Mouse (Mus musculus) hematopoietic stem cell, adult 5-6 weeks (primary cell): ENCODE measurements at regions not wholly inside any gene's neighbourhood (a gene's known extent, or its start where the extent isn't known, plus 50 kb on each side); places are given as distances from the start of the nearest gene placed in this dataset.

Experiments
- ATAC-seq, 2 experiments: fragments of 125-278 bp in 1 of 2; replicated peaks in 1 of 2; 2 replicates each; pipeline ENCODE4 v1.8.0; 2016 to 2017; ENCODE audit warnings: inconsistent platforms in 2 of 2, mild to moderate bottlenecking in 2 of 2, moderate number of reproducible peaks in 2 of 2, low read depth in 1 of 2, moderate TSS enrichment in 1 of 2; ENCODE audit not compliant: low FRiP score in 2 of 2, poor library complexity in 2 of 2, severe bottlenecking in 2 of 2, insufficient read depth in 1 of 2, low TSS enrichment in 1 of 2

DNA sequence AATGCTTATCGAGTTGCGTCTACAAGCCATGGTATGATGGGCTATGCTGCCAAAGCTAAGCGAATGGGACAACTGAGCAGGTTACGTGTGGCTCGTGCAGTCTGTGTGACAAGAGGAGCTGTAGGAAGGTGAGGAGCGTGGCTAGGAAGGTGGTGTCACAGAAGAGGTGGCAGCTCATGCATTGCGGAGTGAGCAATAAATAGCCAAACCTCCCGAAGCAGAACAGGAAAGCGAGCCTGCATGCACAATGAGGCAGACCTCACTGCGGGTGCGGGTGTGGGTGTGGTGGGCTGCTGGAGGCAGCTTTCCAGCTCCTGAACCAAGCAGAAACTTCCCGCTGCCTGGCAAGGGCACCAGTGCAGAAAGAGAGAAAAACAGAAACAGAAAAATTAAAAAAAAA, 181.5 kb downstream of the CK137956 start:
- no peak for ATAC-seq

DNA sequence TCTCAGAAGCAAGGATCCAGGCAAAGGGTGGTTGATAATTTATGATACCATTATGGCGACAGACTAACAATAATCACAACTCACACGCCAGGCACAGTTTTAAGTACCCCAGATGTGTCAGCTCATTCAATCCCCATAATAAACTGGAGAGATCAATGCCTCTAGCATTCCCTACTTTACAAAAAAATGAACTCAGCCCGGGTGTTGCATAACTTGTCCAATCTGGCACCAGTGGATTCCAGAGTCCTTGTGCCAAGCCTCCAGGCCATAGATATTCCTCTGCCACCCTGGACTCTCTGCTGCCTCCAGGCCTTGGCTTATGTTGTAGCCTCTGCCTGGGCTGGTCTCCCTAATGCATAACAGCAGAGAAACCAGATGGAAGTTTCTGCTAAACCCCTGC, 185.0 kb downstream of the CK137956 start:
- no peak for ATAC-seq

DNA sequence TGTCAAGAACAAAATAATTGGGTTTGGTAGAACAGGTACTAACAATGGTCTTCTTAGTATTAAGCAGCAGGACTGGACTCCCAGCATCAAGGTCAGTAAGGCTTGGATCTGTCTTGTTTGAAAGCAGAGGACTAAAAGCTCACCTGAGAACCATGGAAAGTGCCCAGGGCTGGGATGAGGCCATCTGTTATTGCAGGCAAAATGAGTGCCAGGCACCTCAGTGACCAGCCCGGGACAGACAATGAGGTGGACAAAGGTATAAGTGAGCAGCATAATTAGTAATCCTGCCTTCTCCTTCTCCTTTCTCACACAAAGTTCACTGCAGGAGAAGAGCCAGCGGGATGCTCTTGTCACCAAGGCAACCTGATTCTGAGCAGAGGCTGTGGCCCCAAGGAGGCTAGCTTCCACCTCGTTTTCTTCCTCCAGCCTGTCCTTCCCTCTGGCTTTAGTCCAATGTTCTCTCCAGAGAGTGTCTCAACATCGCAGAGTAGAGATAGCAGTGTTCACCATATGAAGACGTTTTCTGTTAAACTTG, 198.7 kb downstream of the CK137956 start:
- ATAC-seq, result no peak

DNA sequence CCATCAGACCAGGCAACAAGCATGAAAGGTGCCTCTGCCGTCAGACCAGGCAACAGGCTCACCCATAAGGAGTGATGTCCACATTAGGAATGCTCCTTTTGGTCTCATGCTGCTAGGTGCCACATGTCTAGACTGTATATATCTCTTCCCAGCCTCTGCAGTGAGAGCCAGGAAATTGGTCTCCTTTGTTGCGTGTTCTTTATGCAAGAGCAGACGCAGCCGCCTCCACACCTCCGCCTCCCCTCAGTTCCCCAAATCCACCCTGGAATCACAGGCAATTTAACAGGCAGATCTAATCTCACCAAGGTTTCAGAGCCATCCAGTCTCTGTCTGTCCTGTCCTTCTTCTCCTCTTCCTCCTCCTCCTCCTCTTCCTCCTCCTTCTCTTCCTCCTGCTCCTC, 207.0 kb downstream of the CK137956 start:
- ATAC-seq, result no peak

DNA sequence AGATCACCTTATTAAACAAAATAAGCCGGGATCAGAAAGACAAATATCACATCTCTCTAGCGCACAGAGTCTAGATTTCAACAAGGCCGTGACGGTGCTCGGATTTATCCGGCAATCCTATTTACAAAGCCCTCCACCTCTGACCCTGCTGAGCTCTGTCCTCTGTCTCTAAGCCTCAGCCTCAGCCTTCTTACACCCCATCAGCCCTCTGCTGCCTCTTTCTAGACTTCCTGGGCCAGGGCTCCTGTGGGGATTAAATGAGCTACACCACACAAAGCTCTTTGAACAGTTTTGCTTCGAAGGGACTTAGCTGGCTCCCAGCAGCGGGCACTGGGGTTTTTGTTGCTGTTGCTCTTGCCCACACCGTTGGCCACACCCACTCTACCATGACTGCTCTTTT, 211.8 kb downstream of the CK137956 start:
- no peak for ATAC-seq

DNA sequence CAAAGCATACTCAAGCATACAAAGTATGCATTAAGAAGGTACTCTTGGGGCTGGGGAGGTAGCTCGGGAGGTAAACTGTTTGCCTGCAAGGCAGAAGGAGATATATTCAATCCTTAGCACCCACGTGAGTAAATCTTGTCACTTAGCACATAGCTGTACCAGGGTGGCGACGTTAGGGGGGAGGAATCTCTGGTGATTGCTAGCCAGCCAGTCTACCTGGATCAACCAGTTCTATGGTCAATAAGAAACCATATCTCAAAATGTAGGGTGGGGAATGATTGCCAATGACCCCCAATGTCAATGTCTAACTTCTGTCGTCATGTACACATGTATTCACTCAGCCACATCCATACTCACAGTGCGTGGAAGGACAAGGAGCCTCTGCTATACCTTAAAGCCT, 214.5 kb downstream of the CK137956 start:
- no peak for ATAC-seq

DNA sequence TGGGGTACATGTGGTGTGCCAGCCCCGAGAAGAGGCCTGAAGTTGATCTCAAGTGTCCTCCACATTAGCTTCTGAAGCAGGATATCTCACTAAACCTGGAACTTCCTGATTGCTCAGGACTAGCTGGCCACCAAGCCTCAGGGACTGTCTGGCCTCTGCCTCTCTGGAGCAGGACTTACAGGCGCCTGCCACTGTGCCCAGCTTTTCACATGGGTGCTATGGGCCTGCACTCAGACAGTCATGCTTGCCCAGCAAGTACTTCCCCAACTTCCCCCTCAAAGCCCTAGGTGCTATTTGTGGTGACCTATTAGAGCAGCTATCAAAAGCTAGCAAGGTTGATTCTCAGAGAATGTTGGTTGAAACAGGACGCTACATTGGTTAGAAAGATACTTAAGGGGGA, 220.0 kb downstream of the CK137956 start:
- ATAC-seq, result no peak

DNA sequence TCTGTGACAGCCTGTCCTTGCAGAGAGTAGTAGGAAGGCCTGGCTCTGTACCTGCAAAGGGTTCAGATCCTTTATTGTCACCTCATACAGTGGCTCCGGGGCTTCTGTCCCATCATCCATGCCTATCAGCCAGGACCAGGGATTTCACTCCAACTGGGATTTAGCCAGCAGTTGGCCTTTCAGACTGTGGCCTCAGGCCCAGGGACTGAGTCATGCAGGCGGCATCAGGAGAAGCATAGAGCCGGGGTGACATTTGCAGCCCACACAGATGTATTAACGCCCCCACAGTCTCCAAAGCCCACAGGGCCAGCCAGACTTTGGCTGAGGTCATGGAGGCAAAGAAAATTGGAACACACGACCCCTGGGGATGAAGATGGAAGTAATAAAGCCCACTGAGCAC, 222.9 kb downstream of the CK137956 start:
- ATAC-seq, result no peak

DNA sequence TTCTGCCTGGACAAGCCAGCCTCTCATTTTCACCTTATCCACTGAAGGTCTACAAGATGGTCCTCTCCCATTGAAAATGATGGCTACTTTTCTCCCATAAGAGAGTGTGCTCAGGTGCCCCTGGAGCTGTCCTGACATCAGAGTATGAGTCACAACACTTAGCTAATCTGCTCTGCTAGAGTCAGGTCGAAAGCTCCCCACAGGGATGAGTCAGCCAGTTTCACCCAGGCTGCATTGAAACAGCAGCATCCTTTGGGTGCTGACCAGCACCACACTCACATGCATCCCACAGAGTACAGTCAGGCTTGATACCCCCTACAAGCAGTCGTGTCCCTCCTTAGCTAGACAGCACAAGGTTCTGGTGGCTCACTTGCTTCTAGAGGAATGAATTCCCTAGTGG, 234.0 kb downstream of the CK137956 start:
- ATAC-seq, result no peak

DNA sequence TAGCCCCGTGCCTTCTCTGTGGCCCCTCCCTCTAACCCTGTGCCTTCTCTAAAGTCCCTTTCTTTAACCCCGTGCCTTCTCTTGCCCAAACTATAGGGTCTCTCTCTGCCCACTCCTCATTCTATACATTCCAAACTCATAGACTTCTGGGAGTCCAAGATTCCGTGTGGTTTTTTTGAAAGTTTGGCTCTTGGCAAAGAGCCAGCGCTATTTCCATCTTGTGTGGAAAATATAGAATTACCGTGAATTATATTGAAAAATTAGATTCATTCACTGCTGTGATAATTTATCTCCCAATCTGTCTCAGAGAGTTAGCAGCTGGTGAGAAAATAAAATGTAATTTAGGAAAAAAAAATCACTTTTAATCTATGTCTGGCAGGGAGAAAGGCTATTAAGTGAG, 234.6 kb downstream of the CK137956 start:
- no peak for ATAC-seq

DNA sequence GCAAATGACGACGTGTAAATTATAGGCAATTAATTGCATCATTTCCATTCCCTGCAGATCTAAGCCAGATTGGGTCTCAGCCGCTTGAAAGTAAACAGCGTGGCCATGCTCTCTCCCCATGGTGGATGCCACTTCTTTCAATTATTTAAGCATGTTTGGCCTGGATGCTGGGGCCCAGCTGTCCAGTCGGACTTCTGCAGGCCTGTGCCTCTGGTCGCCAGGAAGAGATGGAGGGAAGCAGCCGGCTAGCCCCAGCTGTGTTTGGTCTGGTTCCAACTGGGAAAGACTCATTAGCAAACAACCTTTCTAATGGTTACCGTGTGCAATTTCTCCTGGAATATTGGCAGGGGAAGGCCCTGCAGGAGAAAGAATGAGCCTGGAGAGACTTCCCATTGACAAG, 236.1 kb downstream of the CK137956 start:
- no peak for ATAC-seq

DNA sequence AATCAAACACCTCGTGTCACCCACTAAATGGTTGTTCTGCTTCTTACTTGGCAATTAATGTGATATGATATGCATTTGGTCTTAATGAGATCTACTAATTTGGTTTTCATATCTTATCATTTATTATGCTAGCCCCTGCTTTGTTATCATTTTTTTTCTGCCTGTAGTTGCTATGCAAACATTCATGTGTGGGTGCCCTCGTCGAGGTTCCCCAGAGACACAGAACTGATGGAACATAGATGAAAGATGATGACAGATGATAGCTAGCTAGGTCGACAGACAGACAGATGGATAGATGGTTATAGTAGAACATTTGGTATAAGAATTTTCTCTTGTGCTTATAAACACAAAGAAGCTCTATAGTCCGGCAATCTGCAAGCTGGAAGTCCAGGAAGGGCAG, 252.1 kb downstream of the CK137956 start:
- ATAC-seq, result no peak

DNA sequence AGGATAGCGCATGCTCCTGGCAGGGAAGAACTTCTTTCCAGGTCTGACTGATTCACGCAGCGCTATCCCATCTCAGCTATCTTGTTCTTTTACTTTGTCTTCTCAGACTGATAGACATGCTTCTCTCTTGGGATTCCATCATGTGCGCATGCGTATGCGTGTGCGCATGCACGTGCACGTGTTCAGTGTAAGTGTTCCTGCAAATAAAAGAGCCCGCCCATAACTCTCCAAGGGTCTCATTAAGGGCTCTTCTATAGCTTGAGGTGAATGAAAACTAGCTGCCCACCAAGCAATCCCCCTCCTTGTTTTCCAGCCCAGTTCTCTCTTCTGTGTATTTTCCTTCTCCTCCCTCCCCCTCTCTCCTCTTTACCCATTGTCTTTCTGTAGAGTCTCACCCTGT, 258.5 kb downstream of the CK137956 start:
- ATAC-seq, result no peak

DNA sequence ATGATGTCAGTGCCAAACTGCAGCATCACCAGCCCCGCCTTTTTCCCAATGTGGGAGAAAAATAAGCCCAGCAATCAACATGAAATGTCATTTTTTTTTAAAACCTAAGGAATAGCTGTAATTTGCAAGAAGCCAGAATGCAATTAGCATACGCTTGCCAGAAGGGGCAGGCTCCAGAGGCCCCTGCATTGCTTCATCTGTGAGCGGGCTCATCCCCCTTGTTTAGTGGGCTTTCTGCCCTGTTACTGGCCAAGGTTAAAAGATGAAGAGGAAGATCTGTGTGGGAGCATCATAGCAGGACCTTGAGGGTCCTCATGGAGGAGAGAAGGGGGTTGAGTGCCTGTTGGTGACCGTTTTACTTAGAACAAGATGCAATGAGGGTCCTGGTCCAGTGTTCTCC, 259.9 kb downstream of the CK137956 start:
- ATAC-seq, result no peak

DNA sequence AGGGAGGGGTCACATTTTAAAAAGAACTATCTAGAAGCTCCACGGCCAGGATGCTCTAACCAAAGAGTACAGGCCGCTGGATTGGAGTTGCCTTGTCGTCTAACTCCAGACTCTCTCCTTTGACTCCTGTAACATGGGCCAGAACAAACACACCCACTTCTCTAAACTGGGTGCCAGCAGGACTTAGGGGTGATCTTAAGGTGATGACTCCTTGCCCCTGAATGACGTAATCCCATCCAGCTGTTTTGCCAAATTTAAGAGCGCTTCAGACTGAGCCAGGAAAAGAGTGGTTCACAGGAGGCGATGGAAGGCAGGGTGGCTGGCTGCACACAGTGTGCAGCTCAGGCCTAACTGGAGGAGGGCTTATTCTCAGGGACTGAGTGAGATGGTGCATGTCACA, 261.0 kb downstream of the CK137956 start:
- no peak for ATAC-seq

DNA sequence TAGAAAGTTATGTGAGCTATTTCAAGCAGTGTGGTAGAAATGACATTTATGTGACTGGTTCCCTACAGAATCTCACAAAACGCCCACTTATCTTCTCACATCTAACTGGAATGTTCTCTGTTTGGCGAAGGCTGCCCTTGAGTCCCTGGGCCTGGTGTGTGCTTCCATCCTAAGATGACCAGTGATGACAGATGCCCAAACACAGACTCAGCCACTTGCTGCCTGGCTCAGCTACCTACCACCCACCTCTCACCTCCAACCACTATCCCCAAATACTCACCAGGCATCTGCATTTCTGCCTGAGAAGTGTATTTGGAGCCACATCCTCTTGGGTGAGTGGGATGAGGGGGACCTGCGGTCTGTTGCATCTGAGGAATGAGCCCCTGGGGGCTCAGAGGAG, 262.6 kb downstream of the CK137956 start:
- no peak for ATAC-seq

DNA sequence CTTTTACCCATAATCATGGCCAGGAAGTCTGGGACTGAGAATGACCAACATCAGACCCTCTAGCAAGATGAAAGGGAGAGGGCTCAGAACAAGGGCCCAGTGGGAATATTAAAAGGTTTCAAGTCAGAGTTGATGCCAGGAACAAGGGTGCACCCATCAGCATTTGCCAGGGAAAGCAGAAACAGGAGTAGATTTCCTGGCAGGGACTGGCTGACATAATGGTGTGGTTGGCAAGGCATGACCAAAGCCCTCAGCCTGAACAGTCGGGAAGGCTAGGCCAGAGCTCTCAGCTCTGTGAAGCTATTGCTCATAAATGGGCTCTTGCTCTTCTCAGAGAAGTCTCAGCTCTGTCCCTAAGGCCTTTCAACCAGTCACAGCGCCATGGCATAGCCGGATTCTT, 263.6 kb downstream of the CK137956 start:
- no peak for ATAC-seq

DNA sequence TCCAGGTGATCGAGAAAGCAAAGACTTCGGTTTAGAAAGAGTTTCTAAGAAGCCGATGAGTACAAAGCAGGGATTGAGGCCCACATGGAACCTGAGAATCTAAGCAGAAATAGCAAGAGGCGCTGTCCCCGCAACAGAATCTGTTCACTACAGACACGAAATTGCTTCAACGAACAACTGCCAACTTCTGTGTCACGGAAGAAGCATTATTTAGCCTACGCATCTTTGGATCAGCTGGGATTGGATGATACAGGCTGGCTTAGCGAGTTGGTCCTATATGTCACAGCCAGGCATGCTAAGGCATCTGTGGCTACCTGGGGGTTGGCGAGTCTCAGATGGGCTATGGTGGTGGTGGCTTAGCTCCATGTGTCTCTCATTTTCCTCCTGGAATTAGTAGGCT, 269.1 kb downstream of the CK137956 start:
- ATAC-seq, result no peak

DNA sequence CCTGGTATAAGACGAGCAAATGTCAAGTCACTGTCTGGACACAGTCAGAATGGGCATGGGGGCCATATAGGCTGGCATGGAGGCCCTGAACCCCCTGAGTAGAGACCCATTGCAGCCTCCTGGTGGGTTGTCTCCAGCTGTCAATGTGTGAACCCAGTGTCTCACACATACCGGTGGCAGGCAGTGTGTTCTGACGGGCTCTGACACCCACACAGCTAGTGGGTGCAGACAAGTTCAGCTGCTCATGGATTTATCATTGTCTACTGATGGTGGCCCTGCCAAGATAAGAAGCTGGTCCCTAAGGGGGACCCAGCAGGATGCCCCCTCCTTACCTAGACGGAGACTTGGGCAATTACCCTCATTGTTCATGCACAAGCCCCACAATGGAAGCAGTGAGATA, 280.8 kb downstream of the CK137956 start:
- no peak for ATAC-seq

DNA sequence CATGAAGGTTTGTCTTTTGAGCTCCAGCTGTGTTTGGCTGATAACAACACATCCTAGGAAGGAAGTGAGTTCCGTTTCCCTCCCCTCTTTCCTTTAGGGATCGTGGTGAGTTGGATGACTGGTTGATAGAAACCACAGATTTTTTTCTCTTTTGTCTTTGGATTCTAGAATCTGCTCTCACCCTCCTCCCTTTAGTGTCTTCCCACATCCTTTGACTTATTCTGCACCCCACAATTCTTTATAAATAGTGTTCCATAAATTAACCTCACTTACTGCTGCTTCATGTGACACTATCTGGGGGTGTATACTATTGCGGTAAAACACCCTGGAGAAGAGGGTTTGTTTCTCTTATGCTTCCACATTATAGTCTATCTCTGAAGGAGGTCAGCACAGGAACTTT, 285.7 kb downstream of the CK137956 start:
- no peak for ATAC-seq
